Mouse (Mus musculus): Measurements from ENCODE around the gene Sept4.

Gene Sept4

DNA sequence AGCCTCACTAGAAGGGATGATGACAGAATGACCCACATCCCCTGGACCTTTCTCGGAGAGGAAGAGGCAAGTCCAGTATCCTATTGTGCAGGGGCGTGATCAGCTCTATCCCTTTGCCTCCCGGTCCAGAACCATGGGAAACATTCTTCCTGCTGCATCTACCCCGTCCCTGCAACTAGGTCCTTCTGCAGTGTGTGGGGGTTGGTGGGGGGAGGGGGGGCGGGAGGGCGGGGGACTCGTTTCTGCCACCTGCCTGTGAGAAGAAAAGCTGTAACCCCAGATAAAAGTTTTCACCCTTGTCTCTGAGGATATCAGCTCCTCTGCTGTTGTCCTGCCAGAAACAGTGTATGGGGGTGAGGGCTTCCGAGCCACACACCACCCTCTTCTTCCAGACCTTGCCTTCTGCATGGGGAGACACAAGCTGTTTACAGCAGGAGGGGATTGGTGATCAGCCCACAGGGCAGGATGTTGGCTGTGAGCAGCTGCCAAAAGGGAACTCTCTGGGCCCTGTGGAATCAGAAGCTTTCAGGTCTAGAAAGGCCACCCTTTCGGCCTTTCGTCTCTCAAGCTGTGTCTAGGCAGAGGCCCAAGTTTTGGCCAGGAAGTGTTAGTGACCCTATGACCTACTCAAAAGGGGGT is 10.4 kb downstream of the Sept4 start:
- in situ Hi-C loops (cut with MboI, MseI), result no loop called here

- in situ Hi-C loops (cut with MboI, MseI), result no loop called here
Observed at GRCm38 (mm10) chr11:87579713-87580112, 11.0 kb downstream of the Sept4 start.

GRCm38 (mm10) chr11:87580543-87581085 is 11.9 kb downstream of the Sept4 start:
- in situ Hi-C loops (cut with MboI, MseI), result no loop called here

GRCm38 (mm10) chr11:87581161-87581865 is 12.6 kb downstream of the Sept4 start:
- in situ Hi-C loops (cut with MboI, MseI), result no loop called here

- in situ Hi-C loops (cut with MboI, MseI), result no loop called here
Observed at GRCm38 (mm10) chr11:87581933-87582710, 13.4 kb downstream of the Sept4 start.

DNA sequence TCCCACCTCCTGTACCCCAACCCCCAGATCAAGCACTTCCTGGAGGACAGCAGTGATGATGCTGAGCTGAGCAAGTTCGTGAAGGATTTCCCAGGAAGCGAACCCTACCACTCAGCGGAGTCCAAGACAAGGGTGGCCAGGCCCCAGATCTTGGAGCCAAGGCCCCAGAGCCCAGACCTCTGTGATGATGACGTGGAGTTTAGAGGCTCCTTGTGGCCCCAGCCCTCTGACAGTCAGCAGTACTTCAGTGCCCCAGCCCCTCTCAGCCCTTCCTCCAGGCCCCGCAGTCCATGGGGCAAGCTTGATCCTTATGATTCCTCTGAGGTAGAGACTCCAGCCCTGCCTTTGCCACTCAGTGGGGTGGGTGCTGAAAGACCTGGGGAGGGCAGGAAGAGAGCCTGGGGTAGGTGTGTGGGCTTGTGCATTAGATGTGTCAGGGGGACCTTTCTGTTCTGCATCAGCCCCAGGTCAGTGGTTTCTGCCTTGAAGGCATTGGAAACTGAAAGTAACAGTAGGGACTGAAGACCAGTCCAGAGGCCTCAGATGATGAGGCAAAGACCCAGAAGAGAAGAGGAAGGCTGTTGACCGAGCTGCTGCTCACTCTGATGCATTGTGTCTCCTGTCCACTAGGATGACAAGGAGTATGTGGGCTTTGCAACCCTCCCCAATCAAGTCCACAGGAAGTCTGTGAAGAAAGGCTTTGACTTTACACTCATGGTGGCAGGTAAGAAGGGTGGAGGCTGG is 14.8 kb downstream of the Sept4 start:
- in situ Hi-C loops (cut with MboI, MseI), result no loop called here

- in situ Hi-C loops (cut with MboI, MseI), result no loop called here
Observed at GRCm38 (mm10) chr11:87584711-87585505, 16.2 kb downstream of the Sept4 start.

GRCm38 (mm10) chr11:87587211-87587874 is 18.6 kb downstream of the Sept4 start:
- in situ Hi-C loops (cut with MboI, MseI), result no loop called here

DNA sequence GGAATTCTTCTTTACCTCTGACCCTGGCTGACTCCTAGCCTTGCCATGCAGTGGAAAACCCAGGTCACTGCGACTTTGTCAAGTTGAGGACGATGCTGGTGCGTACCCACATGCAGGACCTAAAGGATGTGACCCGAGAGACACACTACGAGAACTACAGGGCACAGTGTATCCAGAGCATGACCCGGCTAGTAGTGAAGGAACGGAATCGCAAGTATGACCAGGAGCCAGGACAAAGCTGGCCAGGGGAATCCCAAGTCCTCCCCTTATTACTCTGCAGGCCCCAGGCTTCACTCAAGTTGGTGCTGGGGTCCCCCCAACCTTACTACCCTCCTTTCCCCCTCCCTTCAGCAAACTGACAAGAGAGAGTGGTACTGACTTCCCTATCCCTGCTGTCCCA is 20.9 kb downstream of the Sept4 start:
- in situ Hi-C loops (cut with MboI, MseI), result no loop called here

GRCm38 (mm10) chr11:87590841-87591525 is 22.3 kb downstream of the Sept4 start:
- in situ Hi-C loops (cut with MboI, MseI), result no loop called here

DNA sequence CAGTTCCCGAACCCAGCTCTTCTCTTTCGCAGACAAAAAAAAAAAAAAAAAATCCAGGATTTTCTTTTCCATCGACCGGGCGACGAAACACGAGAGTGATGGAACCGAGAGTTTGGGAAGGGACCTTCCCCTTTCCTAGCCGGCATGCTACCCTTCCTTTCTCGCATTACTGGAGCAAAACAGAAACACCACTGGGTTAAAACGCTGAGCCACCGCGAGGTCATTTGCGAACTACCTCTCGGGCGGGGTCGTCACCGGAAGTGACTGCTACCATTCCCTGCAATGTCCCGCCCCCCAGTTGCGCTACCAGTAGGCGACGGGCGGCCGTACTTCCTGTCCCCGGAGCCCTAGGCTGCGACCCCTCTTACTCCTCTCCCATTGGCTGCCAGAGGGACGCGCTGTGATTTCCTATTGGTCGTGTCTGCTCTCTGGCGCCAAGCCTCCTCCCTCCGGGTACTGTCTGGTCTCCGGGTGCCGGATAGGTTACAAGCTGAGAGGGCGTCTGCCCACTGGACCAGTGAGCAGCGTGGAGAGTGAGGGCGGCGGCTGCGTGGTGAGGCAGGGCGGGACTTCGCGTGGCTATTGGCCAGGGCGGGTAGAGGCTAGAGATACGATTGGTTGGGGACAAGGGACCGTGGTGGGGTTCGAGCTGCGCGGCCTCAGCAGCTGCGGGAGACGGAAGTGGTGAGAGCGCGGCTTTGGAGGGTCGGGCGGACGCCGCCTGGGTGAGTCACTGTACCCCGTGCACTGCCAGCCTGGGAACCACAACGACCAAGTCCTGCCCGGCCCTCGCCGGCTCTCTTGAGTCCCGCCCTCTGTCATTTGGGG is 23.0 kb downstream of the Sept4 start, which contains the start of gene Mtmr4:
Gene Mtmr4, plus strand, starts transcription at position 637 of the 828 bp plus-strand sequence.
- in situ Hi-C loops (cut with MboI, MseI), result no loop called here

GRCm38 (mm10) chr11:87592354-87592695 is 23.6 kb downstream of the Sept4 start:
- in situ Hi-C loops (cut with MboI, MseI), result no loop called here

DNA sequence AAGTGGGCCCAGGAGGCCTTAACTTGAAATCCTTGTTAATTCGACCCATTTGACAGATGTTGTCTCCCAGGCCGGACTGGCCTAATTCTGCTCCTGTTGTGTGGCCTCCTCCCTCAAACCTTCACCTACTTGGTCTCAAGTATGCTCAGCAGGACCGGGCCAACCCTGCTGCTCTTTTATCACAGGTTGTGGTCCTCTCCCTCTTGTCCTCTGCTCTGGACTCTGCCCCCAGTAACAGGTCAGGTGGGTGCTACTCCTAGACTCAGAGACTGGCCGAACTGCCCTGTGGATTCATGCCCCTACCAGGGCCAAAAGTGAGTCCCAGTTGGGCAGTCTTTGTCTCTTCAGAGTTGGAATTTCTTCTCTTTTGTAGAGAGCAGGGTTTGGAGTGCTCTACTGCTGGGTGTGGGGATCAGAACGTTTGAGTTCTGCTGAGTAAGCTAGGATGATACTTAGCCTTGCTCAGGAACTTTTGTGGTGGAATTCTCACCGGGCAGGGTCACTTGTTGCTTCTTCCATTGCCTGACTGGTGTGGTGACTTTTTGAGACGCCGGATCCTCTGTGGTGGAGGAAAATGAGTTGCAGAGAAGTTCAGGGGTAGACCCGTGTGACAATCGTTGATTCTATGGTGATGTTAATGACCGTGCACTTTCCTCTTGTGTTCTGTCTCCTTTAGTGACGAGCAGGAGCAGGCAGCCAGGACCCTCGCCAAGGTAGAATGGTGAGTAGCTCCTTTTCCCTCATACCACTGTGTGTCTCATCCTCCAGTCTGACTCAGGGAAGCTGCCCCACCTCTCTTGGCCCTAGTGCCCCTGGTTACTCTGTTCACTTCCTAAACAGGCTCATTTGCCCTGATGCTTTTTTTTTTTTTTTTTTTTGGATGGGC is 24.3 kb downstream of the Sept4 start:
- in situ Hi-C loops (cut with MboI, MseI), result no loop called here

DNA sequence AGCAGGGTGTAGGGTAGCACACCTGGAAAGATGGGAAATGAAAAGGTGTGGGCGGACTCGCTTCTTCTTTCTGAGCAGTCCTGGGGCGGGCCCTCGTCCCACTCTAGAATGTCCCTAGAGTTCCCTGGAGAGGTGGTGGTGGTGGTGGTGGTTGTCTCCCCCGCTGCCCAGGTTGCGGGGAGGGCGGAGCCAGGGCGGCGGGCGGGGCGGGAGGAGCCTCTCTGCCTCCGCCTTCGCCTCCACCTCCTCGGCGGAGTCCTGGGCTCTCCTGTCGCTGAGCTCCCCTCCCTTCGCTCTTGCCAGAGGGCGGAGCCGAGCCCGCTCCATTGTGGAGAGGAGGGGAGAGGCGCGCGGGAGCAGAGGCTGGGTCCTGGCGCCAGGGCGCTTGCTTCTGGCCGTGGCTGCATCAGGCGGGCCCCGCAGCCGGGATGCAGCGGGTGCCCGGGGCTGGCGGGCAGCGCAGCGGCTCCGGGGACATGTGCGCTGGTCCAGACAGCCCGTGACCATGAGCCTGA is 26.7 kb downstream of the Sept4 start:
- in situ Hi-C loops (cut with MboI, MseI), result no loop called here

DNA sequence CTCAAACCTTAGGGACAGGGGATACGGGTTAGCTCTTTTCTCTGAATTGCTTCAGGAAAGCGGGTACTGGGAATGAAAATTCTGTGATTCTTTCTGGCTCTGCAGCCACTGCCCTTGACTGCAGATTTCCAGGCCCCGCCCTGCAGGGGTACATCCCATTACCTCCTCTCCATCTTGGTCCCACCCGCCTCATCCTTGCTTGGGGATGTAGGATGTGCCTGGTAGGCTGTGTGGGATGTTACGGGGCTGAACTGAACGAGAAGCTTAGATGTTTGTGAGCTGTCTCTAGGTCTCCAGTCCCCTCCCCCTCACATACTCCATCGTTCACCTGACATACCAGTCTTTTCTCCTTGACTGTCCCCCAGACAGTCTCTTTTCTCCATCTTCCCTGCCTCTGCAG is 27.3 kb downstream of the Sept4 start:
- in situ Hi-C loops (cut with MboI, MseI), result no loop called here

DNA sequence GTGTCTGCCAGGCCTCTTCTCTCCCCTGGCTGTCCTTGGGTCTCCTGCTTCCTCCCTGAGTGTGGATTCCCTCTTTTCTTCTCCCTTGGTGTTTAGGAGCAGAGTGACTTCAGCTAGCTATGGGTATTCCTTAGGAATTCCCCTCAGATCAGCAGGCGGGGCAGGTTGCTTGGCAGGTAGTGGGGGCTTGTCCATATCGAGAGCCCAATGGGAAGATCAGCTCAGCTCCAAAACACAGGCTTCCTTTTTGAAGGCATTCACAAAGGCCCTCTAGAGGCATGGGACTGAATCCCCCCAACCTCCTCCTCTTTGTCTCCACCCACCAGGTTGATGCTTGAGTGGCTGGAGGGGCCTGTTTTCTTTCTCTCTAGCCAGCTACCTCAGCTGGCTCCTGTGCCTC is 27.8 kb downstream of the Sept4 start:
- in situ Hi-C loops (cut with MboI, MseI), result no loop called here

GRCm38 (mm10) chr11:87597061-87597460 is 28.4 kb downstream of the Sept4 start:
- in situ Hi-C loops (cut with MboI, MseI), result no loop called here

Measured in T-helper 2 cell (primary cell).